Mouse (Mus musculus): ENCODE results near the gene Efs.

- TF ChIP-seq POLR2A (IDR thresholded peaks at IDR 0.05; ENCODE audit: extremely low read depth, insufficient read depth, low read length) (no peak), CTCF (IDR thresholded peaks at IDR 0.05; ENCODE audit: extremely low read depth, insufficient read depth, low read length) (no peak)
Observed at GRCm38 (mm10) chr14:54938431-54939219, 12.7 kb upstream of the Efs start.
